In genomic region chr19:47014447-47015381, GRCm38 (mm10) we compare ENCODE assay signal across 8 mouse cellular contexts. TPM values are rescaled to one million over a fixed set of nuclear protein-coding genes. Genes with fewer than 3 reads are reported as not detected.
DNase-seq lines count a peak whose midpoint lies in the region; ATAC-seq and TF ChIP-seq lines count a peak whose summit lies in the region.

Gene Ina (plus strand): TSS chr19:47014698.
Gene Nt5c2 (minus strand): TSS chr19:47015153.

- H3K4me2 ChIP-seq in embryonic facial prominence, embryonic 15.5 days (replicated peaks), result peak within 1 kb of the TSS; percentile 95
- H3K4me2 ChIP-seq in hindbrain, embryonic 13.5 days, result peak within 1 kb of the TSS; percentile 82
- H3K4me2 ChIP-seq in midbrain, embryonic 12.5 days (replicated peaks), result peak within 1 kb of the TSS; percentile 58
- H3K4me2 ChIP-seq in stomach, embryonic 15.5 days, result peak within 1 kb of the TSS; percentile 92

- H3K4me3 ChIP-seq in bone marrow macrophage, adult 2 months (ENCODE audit: insufficient read depth, low read length), result peak within 1 kb of the TSS; percentile 66
- peak within 1 kb of the TSS; percentile 53 for H3K4me3 ChIP-seq in embryonic facial prominence, embryonic 15.5 days (replicated peaks)
- H3K4me3 ChIP-seq in hindbrain, embryonic 13.5 days, result peak within 1 kb of the TSS; percentile 91
- H3K4me3 ChIP-seq in midbrain, embryonic 12.5 days, result peak within 1 kb of the TSS; percentile 61
- H3K4me3 ChIP-seq in stomach, embryonic 15.5 days (replicated peaks), result peak within 1 kb of the TSS; percentile 40

- H3K4me1 ChIP-seq in bone marrow macrophage, adult 2 months (ENCODE audit: control insufficient read depth, insufficient read depth, low read length), result peaks cover 5% of the 10 kb centered on the region; the same call in 1 of the 2 replicates
- H3K4me1 ChIP-seq in embryonic facial prominence, embryonic 15.5 days, result peaks cover 21% of the 10 kb centered on the region
- peaks cover 16% of the 10 kb centered on the region for H3K4me1 ChIP-seq in hindbrain, embryonic 13.5 days (replicated peaks)
- H3K4me1 ChIP-seq in midbrain, embryonic 12.5 days, result peaks cover 19% of the 10 kb centered on the region
- H3K4me1 ChIP-seq in stomach, embryonic 15.5 days, result peaks cover 19% of the 10 kb centered on the region

- WGBS in embryonic facial prominence, embryonic 15.5 days, result under 1% methylated on average over 114 of the region's 124 CpGs
- under 1% methylated on average over 115 of the region's 124 CpGs for WGBS in hindbrain, embryonic 13.5 days
- under 1% methylated on average over 98 of the region's 124 CpGs for WGBS in midbrain, embryonic 12.5 days
- WGBS in stomach, embryonic 15.5 days, result under 1% methylated on average over 117 of the region's 124 CpGs

- H3K36me3 ChIP-seq in embryonic facial prominence, embryonic 15.5 days, result no peaks in the 10 kb centered on the region
- H3K36me3 ChIP-seq in hindbrain, embryonic 13.5 days, result 0 out of 2 replicates have a peak, but pooled peaks cover under 1% of the 10 kb centered on the region
- no peaks in the 10 kb centered on the region for H3K36me3 ChIP-seq in midbrain, embryonic 12.5 days
- H3K36me3 ChIP-seq in stomach, embryonic 15.5 days, result no peaks in the 10 kb centered on the region

- no peak for TF ChIP-seq CTCF in bone marrow macrophage, adult 2 months (IDR thresholded peaks at IDR 0.05; ENCODE audit: low read depth, low read length)

- no peak for ATAC-seq in CD4-positive, CD25-positive, alpha-beta regulatory T cell, adult 4 months
- peak; percentile 82 for ATAC-seq in embryonic facial prominence, embryonic 15.5 days (ENCODE audit: insufficient number of reproducible peaks, low FRiP score, low TSS enrichment, low read depth)
- peak; percentile 90 for ATAC-seq in hindbrain, embryonic 13.5 days (ENCODE audit: low FRiP score)
- ATAC-seq in midbrain, embryonic 12.5 days (ENCODE audit: low FRiP score, low read depth), result peak; percentile 72
- ATAC-seq in stomach, embryonic 15.5 days (ENCODE audit: insufficient read depth, low FRiP score, low read depth), result peak; percentile 73

- no peak within 1 kb of the TSS for H3K9ac ChIP-seq in embryonic facial prominence, embryonic 15.5 days
- peak within 1 kb of the TSS; percentile 98 for H3K9ac ChIP-seq in hindbrain, embryonic 13.5 days
- H3K9ac ChIP-seq in midbrain, embryonic 12.5 days (replicated peaks), result peak within 1 kb of the TSS; percentile 79
- H3K9ac ChIP-seq in stomach, embryonic 15.5 days, result no peak within 1 kb of the TSS

- peaks cover 66% of the 10 kb centered on the region for H3K27me3 ChIP-seq in embryonic facial prominence, embryonic 15.5 days
- peaks cover 29% of the 10 kb centered on the region for H3K27me3 ChIP-seq in hindbrain, embryonic 13.5 days
- peaks cover 55% of the 10 kb centered on the region for H3K27me3 ChIP-seq in midbrain, embryonic 12.5 days
- peaks cover 56% of the 10 kb centered on the region for H3K27me3 ChIP-seq in stomach, embryonic 15.5 days (replicated peaks)

- no peaks in the 10 kb centered on the region for H3K9me3 ChIP-seq in embryonic facial prominence, embryonic 15.5 days (replicated peaks)
- no peaks in the 10 kb centered on the region for H3K9me3 ChIP-seq in hindbrain, embryonic 13.5 days
- H3K9me3 ChIP-seq in midbrain, embryonic 12.5 days, result no peaks in the 10 kb centered on the region
- no peaks in the 10 kb centered on the region for H3K9me3 ChIP-seq in stomach, embryonic 15.5 days

- TF ChIP-seq POLR2A in bone marrow macrophage, adult 2 months (IDR thresholded peaks at IDR 0.05; ENCODE audit: borderline replicate concordance, low read depth, low read length), result no peak

- H3K27ac ChIP-seq in bone marrow macrophage, adult 2 months (ENCODE audit: insufficient read depth, low read depth, low read length), result no peak within 1 kb of the TSS
- no peak within 1 kb of the TSS for H3K27ac ChIP-seq in embryonic facial prominence, embryonic 15.5 days (replicated peaks)
- H3K27ac ChIP-seq in hindbrain, embryonic 13.5 days, result peak within 1 kb of the TSS; percentile 98
- H3K27ac ChIP-seq in midbrain, embryonic 12.5 days (replicated peaks), result peak within 1 kb of the TSS; percentile 86
- no peak within 1 kb of the TSS for H3K27ac ChIP-seq in stomach, embryonic 15.5 days

- DNase-seq in CD4-positive, CD25-positive, alpha-beta regulatory T cell, adult 2 months (ENCODE audit: low read depth, low spot score), result peak; percentile 31
- peak; percentile 37 to 62 for DNase-seq in left cerebral cortex, adult 9 months (ENCODE audit: low spot score in 2 of 2)

RNA-seq across cellular contexts. Expression of gene Ina, which starts in this region (rescaled TPM):
- not detected for polyA plus RNA-seq in CD4-positive, CD25-positive, alpha-beta regulatory T cell, adult 4 months (2017; shearing (Covaris generic))
- not detected in 2 replicates for polyA plus RNA-seq in bone marrow macrophage, adult 2 months (2012; ENCODE audit: insufficient read depth, insufficient read length, missing spikeins)
- polyA plus RNA-seq in embryonic facial prominence, embryonic 15.5 days (2015; fragmentation: Nextera tagmentation; extraction: Ambion mirVana), result 5.9 and 7.6 TPM in 2 replicates
- 684 and 706 TPM in 2 replicates for polyA plus RNA-seq in hindbrain, embryonic 13.5 days (2015; fragmentation: Nextera tagmentation; extraction: Ambion mirVana)
- 368 and 390 TPM in 2 replicates for polyA plus RNA-seq in midbrain, embryonic 12.5 days (2016; fragmentation: Nextera tagmentation; extraction: Ambion mirVana)
- polyA plus RNA-seq in stomach, embryonic 15.5 days (2015; fragmentation: Nextera tagmentation; extraction: Ambion mirVana), result 11.9 and 13.7 TPM in 2 replicates

RNA-seq across cellular contexts. Expression of gene Nt5c2, which starts in this region (rescaled TPM):
- polyA plus RNA-seq in CD4-positive, CD25-positive, alpha-beta regulatory T cell, adult 4 months (2017; shearing (Covaris generic)), result 10 to 100 TPM; 38.0 to 42.2 TPM
- 56.5 and 61.9 TPM in 2 replicates for polyA plus RNA-seq in bone marrow macrophage, adult 2 months (2012; ENCODE audit: insufficient read depth, insufficient read length, missing spikeins)
- 64.9 and 73.4 TPM in 2 replicates for polyA plus RNA-seq in embryonic facial prominence, embryonic 15.5 days (2015; fragmentation: Nextera tagmentation; extraction: Ambion mirVana)
- polyA plus RNA-seq in hindbrain, embryonic 13.5 days (2015; fragmentation: Nextera tagmentation; extraction: Ambion mirVana), result 93.2 and 98.1 TPM in 2 replicates
- polyA plus RNA-seq in midbrain, embryonic 12.5 days (2016; fragmentation: Nextera tagmentation; extraction: Ambion mirVana), result 79.8 and 84.8 TPM in 2 replicates
- 69.4 and 76.6 TPM in 2 replicates for polyA plus RNA-seq in stomach, embryonic 15.5 days (2015; fragmentation: Nextera tagmentation; extraction: Ambion mirVana)

Comparison
In these comparisons a context has a peak if more than half of its experiments do, and no peak if none do; other contexts are left out.
1. RNA of gene Ina (polyA plus RNA-seq): 684 to 706 TPM in hindbrain, embryonic 13.5 days and 368 to 390 TPM in midbrain, embryonic 12.5 days; 11.9 to 13.7 TPM in stomach, embryonic 15.5 days, 5.9 to 7.6 TPM in embryonic facial prominence, embryonic 15.5 days, not detected in CD4-positive, CD25-positive, alpha-beta regulatory T cell, adult 4 months and not detected in bone marrow macrophage, adult 2 months; every median in the first group is over 10 times any median in the second.
2. H3K27ac ChIP-seq: peak in hindbrain, embryonic 13.5 days (single experiment) and midbrain, embryonic 12.5 days (single experiment); none in bone marrow macrophage, adult 2 months (single experiment), embryonic facial prominence, embryonic 15.5 days (single experiment) and stomach, embryonic 15.5 days (single experiment).
3. H3K4me3 ChIP-seq: peak in every context shown above with its lines; median percentile 91 in hindbrain, embryonic 13.5 days; 66 in bone marrow macrophage, adult 2 months; 61 in midbrain, embryonic 12.5 days; 53 in embryonic facial prominence, embryonic 15.5 days; 40 in stomach, embryonic 15.5 days.
4. H3K9ac ChIP-seq: peak in hindbrain, embryonic 13.5 days (single experiment) and midbrain, embryonic 12.5 days (single experiment); none in embryonic facial prominence, embryonic 15.5 days (single experiment) and stomach, embryonic 15.5 days (single experiment).
5. Peak in every context shown above with its lines, with median percentiles within 50 percentile points of each other: H3K4me2 ChIP-seq.